Mouse (Mus musculus): ENCODE measurements around the gene Wnt2.

The Wnt2 gene

GRCm38 (mm10) chr6:17978324-17978723 is 52.1 kb downstream of the Wnt2 start:
- in situ Hi-C loops (cut with MboI, MseI), result no loop called here

- in situ Hi-C loops (cut with MboI, MseI), result no loop called here
These were observed 53.2 kb downstream of the Wnt2 start for GRCm38 (mm10) chr6:17977165-17977564.

DNA sequence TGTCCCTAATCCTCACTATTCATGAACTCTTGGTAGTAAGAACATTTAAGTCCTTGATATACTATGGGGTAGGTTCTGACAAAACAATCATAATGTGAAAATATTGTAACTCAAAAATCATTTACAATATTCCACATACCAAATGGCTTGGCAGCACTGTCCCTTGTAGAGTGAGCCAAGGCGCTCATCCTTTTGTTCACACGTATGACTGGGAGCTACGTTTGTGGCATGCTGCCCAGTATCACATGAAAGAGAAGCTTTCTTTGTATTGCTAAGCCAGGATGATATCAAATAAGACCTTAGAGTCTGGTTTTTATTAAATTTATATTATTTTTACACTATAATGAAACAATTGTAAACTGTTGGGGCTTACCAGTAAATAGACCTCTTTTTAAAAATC is 56.0 kb downstream of the Wnt2 start:
- in situ Hi-C loops (cut with MboI, MseI), result no loop called here

DNA sequence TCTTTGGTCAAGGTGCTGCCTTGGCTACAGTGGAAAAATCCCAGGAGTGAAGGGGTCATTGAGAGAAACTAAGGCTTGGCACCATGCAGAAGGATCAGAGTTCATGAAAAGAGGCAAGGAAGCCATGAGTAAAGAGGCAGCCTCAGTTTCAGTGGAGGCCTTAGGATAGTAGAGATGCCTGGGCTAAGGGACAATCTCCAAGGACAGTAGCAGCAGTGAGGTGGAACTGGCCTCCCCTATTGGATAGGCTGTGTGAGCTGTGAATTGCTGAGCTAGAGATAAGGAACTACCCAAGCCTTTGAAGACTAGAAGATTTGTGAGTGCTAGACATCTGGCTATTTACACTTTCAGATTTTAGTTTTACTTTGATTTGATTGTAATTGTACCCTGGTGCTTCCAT is 59.0 kb downstream of the Wnt2 start:
- in situ Hi-C loops (cut with MboI, MseI), result no loop called here

GRCm38 (mm10) chr6:17969815-17970214 is 60.6 kb downstream of the Wnt2 start:
- in situ Hi-C loops (cut with MboI, MseI), result no loop called here

DNA sequence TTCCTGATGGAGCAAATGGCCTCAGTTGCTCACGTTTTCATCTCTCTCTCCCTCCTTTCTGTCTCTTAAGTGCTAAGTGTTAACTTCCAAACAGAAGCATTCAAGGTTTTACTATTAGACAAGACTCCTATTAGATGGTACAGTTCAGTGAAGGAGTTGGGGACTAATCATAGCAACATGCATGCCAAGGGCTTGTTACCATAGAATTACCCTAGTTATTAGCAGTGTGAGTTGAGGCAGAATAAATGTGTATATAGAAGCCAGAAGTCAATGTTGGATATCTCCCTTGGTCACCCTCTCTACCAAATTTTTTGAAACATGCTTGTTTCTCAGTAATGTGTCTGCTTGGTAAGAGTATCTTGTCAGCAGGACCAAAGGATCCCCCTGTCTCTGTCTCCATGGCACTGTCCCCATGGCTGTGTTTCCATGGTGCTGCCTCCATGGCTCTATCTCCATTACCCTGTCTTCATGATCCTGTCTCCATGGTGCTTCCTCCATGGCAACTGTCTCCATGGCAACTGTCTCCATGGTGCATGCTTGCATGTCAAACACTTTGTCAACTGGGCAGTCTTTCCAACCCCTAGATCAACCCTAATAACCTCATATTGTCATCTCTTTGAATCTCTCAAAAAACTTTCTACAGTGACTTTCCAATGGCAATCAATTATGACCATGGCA is 61.8 kb downstream of the Wnt2 start:
- in situ Hi-C loops (cut with MboI, MseI), result no loop called here

- in situ Hi-C loops (cut with MboI, MseI), result no loop called here
These were observed 66.9 kb downstream of the Wnt2 start for GRCm38 (mm10) chr6:17963455-17963854.

DNA sequence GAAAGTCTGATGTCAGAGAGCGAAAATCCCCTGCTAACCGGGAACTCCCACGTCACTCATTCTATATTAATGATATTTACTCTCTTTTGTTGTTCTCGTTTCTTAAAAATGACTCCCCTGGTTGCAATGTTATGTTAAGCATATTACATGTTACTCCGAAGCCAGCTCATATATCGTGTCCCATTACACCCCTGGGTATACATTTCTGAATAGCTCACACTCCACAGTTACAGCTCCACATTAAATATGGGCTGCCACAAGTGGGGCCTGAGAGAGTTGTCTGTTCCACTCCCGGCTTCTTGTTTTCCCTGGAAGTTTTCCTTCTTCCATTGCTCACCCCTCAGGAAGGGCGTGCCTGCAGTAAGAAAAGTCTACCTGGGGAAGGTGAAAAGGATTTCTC is 78.6 kb downstream of the Wnt2 start:
- in situ Hi-C loops (cut with MboI, MseI), result no loop called here

DNA sequence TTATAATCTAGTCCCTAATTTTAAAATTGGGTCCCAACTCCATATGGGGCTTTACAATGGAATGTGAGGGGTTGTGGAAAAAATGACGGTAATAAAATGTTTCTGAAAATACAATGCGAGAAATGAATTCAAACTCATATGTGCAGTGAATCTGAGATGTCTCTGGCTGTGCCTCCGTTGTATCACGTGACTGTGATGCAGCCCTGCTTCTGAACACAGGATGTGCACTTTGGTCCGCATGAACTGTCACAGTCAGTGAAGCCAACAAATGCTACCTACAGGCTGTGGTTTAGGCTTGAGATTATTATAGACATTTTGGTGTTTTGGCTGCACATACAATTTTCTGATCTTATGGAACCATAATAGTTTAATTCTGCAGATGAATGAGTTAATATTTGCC is 81.3 kb downstream of the Wnt2 start:
- in situ Hi-C loops (cut with MboI, MseI), result no loop called here

DNA sequence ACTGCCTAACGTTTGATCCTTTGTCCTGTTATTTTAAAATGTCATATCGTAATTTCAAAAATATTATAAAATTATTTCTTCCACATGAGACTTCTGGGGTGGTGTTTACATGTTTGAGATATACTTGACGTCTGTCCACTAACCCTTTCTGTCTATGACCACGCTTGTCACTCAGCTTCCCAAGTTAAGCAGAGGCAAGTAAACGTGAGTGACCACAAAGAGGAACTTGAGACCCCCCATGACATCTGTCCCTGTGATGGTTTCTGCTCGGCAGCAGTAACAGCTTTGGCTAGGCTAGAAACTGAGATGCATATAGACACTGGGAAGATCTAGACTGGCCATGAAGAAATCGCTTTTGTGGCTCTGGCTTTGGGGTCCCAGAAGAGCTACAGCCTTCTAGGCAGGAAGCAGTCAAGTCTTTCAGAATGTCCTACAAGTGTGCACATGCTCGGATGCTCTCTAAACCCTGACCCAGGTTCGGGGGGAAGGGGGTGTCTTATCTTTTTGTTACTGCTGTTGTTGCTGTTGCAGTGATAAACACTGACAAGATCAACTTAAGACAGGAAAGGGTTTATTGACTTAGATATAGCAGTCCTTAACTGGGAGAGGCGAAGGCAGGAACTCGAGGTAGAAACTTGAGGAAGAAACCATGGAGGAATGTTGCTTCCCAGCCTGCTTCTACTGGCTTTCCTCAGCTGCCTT is 83.1 kb downstream of the Wnt2 start:
- in situ Hi-C loops (cut with MboI, MseI), result no loop called here

DNA sequence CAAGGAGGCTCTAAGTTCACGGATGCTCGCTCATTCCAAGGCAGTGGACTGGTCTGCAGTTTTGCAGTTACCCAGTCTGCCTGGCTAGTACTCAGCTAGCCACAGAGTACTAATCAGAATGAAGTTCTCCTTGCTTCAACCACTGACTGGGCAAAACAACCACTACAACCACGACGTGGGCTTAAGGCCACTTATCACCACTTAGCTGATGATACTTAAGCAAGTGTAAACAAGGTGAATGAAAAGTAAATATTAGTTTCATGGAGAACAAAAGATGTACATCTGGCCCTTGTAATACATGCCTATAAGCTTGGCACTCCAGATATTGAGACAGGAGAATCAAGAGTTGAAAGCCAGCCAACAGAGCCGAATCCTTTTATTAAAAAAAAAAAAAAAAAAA is 83.9 kb downstream of the Wnt2 start:
- in situ Hi-C loops (cut with MboI, MseI), result no loop called here

DNA sequence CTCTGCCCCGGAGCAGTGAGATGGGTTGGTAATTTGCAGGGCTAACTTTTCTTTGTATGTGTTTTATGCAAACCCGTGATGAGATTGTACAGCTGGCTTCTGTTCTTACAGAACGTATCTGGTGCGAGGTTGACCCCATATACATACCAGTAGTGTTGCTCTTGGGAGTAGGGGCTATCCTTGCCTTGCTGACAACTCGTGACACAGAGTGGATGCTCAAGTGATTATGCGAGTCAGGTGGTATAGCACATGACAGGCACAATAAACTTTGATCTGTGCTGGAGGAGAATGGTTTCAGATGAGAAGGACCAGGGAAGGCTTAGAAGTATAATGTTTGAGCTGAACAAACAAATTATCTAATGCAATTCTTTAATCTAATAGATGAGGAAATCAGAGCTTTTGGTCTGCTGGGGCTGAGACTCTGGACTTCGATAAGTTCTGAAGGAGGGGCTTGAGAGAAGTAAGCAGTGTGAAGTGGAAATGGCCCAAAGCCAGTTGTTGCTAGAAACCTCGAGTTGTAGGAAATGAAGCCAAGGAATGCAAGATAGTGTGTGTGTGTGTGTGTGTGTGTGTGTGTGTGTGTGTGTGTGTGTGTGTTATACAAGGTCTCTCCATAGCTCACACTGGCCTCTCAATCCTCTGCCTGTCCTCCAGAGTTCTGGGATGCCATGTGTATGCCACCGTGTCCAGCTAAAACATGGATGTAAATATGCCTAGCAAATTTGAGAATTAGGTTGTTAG is 86.3 kb downstream of the Wnt2 start:
- in situ Hi-C loops (cut with MboI, MseI), result no loop called here

DNA sequence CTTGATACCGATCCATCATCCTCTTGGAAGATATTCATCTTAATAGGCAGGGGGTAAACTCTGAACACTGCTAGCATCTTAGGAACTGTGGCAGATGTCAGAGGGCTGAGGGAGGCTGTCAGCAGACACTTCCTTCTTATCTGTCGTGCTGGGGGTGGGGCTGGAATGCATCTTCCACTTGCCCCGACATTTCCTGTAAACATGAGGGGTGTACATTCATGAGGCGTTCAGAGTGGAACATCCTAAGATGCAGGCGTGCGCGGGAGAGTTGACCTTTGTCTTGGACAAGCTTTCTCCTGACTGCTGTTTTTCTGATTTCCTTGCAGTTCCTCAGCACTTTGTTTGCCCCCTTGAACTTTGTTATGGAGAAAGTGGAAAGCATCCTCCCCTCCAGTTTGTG is 88.0 kb downstream of the Wnt2 start:
- in situ Hi-C loops (cut with MboI, MseI), result no loop called here

DNA sequence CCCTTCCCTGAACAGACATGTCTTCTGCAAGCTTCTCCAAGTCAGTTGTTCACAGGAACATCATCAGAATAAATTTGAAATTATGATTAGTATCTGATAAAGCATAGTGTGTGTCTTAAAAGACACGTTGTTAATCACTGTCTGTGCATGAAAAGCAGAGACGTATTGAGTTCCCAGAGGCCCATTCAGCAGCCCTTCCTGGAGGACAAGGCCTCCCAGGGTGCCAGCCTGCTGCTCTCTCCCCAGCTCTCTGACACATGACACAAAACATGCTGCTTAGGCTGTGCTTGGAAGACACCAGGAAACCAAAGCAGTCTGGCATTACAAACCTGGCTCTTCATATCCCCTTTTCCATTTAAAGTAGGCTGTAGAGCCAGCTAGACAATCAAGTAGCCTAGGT is 88.5 kb downstream of the Wnt2 start:
- in situ Hi-C loops (cut with MboI, MseI), result no loop called here
